Mouse (Mus musculus): Measurements from ENCODE around the gene Pfdn6.
A peak's percentile ranks its signal among the peaks of the same experiment; 100 is the strongest.
"Not testable (repeated sequence)": the region's sequence is repeated elsewhere in the genome, so short reads cannot be mapped to it uniquely, and the experiment has no call there.

Gene Pfdn6

DNA sequence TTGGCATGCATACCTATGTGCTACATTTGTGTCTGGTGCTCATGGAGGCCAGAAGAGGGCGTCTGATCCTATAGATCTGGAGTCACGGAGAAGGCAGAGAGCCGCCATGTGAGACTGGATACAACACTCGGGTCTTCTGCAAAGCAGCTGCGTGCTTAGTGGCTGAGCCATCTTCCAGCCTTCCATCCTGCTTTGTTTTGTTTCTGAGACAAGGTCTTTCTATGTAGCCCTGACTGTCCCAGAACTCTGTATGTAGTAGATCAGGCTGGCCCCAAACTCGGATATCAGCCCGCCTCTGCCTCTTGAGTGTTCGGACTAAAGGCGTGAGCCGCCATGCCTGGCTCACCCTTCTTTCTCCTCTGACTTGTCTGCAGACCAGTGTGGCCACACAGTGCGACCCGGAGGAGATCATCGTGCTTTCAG is 25.2 kb downstream of the Pfdn6 start:
- no peak for DNase-seq

DNA sequence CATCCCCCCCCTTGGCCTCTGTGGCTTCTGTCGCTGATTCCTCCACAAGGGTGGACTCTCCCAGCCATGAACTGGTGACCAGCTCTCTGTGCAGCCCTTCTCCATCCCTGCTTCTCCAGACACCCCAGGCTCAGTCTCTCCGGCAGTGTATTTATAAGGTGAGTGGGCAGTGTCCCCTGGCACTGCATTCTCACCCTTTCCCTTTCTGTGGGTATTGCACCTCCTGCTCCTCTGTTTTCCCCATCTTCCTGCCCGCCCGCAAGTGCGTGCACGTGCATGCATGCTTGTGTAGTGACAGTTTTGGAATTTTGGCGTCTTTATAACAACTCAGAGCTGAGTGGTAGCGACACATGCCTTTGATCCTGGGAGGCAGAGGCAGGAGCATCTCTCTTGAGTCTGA is 26.2 kb downstream of the Pfdn6 start:
- DNase-seq = no peak

DNA sequence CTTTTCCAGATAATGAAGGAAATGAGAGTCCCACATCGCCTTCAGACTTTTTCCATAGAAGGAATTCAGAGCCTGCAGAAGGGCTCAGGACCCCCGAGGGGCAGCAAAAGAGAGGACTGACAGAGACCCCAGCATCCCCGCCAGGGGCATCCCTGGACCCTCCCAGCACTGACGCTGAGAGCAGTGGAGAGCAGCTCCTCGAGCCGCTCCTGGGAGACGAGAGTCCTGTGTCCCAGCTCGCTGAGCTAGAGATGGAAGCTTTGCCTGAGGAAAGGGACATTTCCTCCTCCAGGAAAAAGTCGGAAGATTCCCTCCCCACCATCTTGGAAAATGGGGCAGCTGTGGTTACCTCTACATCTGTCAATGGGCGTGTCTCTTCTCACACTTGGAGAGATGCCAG is 26.9 kb downstream of the Pfdn6 start:
- DNase-seq = no peak

DNA sequence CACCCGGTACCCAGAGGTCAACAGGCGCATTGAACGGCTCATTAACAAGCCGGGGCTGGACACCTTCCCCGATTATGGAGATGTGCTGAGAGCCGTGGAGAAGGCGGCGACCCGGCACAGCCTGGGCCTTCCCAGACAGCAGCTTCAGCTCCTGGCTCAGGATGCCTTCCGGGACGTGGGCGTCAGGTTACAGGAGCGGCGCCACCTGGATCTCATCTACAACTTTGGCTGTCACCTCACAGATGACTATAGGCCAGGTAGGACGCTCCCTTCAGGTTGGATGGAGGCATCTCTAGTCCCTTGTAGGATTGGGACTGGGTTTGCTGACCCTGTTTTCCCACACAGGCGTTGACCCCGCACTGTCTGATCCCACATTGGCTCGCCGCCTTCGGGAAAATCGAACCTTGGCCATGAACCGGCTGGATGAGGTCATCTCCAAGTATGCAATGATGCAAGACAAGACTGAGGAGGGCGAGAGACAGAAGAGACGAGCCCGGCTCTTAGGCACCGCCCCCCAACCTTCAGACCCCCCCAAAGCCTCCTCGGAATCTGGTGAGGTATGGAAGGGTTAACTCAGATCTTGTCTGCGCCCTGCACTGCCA is 28.2 kb downstream of the Pfdn6 start:
- no peak for DNase-seq

DNA sequence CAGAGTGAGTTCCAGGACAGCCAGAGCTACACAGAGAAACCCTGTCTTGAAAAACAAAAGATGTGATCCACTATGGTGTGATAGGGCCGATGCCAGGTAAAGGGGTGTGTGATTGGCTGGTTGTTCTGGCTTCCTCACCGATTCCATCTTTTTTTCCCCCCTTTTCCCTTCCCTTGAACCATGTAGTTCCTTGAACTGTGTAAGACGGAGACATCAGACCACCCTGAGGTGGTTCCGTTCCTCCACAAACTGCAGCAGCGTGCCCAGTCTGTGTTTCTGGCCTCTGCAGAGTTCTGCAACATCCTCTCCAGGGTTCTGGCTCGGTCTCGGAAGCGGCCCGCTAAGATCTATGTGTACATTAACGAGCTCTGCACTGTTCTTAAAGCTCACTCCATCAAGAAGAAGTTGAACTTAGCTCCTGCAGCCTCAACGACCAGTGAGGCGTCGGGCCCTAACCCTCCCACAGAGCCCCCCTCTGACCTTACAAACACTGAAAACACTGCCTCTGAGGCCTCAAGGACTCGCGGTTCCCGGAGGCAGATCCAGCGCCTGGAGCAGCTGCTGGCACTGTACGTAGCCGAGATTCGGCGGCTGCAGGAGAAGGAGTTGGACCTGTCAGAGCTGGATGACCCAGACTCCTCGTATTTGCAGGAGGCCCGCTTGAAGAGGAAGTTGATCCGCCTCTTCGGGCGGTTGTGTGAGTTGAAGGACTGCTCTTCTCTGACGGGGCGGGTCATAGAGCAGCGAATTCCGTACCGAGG is 28.9 kb downstream of the Pfdn6 start:
- DNase-seq = no peak

DNA sequence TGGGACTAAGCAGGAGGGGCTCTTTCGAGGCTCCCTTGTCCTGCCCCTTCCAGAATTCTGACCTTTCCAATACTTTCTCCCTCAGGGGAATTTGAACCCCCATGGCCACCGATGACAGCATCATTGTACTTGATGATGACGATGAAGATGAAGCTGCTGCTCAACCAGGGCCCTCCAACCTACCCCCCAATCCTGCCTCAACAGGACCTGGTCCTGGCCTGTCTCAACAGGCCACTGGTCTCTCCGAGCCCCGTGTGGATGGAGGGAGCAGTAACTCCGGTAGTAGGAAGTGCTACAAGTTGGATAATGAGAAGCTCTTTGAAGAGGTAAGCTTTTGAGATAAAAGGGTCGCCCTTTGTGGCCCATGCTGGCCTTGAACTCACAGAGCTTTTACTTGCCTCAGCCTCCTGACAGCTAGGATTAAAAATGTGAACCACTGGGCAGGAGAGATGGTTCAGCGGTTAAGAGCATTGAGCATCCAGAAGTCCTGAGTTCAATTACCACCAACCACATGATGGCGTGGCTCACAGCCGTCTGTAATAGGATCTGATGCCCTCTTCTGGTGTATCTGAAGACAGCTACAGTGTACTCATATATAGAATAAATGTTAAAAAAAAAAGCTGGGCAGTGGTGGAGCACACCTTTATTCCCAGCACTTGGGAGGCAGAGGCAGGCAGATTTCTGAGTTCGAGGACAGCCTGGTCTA is 29.6 kb downstream of the Pfdn6 start:
- DNase-seq = no peak

DNA sequence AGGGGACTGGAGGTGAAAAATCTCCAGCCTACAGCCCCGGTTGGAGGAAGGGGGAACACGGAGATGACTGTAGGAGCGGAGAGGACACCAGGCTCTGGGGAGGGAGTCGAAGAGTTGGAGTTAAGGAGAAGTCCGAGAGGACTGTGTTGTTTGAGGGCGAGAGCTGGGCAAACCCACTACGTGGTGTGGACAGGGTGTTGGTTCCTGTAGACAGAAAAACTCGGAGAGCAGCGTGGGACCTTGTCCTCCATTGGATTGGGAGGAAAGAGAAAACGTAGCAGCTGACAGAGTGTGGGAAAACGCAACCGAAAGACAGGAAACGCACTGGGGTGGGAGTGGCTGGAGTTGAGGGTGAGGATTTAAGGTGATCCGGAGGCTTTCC is 30.3 kb downstream of the Pfdn6 start:
- no peak for DNase-seq

DNA sequence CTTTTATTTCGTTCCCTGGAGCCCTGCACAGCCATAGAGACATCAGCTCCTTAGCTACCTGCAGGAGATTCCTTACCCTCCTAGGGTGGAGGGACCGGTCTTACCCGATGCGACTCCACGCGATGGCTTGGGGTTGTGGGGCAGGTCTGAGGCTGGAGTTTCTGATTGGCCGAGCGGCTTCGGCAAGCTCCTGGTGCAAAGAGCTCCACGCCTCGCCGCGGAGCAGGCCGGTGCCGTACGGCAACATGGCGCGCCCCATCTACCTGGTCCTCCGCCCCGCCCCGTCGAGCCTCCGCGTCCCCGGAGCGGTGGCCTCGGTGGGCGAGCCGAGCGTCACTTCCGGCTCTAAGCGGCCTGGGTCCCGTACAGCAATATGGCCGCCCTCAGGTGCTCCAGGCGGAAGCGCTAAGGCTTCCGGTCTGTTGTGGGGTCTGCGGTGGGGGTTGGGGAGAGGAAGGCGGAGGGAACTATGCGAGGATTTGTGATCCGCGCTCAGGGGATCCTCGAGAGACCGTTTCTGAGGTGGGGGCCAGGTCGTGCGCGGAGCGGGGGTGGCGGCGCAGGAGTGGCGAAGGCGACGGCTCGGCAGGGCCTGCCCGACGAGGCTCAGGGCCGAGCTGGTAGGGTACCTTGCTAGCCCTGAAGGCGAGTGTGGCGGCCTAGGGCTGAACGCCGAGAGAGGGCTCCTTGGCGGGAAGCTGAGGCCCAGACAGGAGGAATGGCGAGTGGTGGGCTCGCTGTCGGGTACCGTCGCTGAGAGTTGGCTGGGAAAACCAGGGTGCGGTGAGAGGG is 30.9 kb downstream of the Pfdn6 start, which contains the start of gene Daxx:
Daxx (plus strand) TSS at position 338 of the 792 bp plus-strand sequence.
- peak; percentile 98 to 99 for DNase-seq

DNA sequence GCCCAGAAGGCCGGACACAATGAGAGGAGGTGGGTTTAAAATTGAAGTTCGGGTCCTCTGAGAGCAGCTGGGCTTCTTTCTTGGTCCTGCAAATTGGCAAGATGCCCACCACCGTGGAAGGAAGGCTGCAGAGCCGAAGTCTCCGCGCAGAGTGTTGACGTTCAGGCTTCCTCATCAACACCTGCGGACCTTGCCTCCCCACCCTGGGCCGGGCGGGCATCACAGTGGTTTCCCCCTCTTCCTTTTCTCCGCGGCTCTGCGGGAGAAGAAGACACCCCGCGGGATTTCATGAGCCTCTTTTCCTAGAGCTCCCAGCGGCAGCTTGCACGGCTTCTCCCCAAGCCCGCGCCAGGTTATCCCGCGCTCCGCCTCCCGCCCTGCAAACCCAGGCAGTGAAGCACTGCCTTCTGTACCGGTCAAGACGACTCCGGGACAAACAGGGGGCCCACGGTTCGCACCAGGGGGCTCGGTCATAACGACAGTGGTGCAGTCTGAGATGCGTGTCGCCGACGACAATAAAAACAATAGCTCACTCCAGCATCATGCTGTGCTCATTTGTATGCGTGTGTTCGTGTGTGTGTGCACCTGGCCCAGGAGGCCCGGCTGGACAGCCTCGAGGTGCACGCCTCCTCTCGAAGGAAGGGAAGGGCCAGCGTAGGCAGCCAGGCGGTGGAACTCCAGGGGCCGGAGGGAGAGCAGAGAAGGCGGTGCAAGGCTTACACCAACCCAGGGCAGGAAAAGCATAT is 31.6 kb downstream of the Pfdn6 start:
- peak; percentile 63 to 64 for DNase-seq

DNA sequence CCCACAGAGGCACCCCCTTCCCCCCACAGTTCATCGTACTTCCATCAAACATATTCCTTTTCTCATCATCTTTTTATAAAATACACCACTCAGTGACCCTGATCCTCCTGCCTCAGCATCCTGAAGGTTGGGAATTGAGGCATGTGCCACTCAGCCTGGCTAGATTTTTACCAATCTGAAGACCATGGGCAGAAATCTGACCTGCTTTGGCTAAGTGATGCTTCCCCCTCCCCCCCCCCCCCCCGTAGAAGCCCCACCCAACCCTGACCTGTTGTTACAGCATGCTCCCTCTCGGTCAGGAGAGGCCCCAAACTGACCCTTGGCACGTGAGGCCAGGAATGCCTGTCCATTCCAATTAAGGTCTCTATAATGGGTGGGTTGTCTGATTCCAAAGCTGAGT is 35.3 kb downstream of the Pfdn6 start, which contains the start of gene Platr17:
Platr17 (plus strand) TSS at position 301 of the 400 bp plus-strand sequence.
- DNase-seq = not testable (repeated sequence)

DNA sequence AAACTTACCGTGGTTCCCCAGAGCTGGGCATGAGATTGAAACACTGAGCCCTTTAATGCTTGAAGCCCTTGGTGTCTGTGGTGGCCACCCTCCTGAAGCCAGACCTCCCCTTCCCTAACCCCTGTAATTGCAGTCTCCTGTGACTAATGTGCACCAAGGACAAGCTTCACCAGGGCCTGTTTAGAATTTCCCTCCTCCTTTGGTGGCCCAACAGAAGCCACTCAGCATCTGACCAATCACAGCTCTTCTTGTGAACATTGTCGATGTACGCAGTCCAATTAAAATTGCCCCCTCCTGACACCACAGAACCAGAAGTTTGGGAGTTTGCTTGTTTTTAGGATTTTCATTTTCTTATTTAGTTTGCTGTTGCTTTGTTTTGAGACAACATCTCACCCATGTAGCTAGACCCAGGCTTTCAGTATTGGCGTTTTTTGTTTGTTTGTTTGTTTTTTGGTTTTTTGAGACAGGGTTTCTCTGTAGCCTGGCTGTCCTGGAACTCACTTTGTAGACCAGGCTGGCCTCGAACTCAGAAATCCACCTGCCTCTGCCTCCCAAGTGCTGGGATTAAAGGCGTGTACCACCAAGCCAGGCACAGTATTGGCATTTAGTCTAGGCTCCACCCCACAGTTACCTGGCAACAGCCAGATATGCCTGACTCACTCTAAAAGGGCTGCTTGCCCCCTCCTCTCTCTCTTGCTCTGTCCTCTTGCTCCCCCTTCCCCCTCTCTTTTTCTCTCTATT is 36.1 kb downstream of the Pfdn6 start:
- DNase-seq = not testable (repeated sequence)

DNA sequence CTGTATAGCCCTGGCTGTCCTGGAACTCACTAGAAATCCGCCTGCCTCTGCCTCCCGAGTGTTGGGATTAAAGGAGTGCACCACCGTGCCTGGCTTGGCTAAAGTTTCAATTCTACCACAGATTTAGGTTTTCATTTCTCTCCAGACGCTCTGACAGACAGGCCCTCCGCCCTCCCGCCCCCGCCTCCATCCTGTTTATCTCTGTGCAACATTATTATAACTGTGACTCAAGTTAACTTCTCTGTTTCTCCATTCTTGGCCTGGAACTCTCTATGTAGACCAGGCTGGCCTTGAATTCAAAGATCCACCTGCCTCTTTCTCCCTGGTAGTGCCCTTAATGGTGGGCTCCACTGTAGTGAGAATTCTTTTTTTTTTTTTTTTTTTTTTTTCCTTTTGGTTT is 37.7 kb downstream of the Pfdn6 start:
- DNase-seq = no peak

DNA sequence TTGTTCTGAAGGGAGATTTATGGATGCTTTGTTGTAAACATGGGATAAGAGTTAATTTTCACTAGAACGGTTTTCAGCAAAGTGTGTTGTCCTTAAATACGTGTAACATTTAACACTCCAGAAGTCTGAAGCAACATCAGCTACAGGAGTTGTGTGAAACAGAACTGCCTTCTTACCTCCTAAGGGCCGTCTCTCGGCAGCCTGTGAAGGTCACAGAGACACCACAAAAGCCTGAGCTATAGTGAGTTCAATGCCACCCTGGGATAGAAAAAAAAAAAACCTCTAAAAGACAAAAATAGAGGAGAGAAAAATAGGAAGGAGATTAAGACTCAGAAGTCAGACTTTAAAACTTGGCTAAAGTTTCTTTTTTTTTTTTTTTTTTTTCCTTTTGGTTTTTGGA is 38.1 kb downstream of the Pfdn6 start:
- no peak for DNase-seq

DNA sequence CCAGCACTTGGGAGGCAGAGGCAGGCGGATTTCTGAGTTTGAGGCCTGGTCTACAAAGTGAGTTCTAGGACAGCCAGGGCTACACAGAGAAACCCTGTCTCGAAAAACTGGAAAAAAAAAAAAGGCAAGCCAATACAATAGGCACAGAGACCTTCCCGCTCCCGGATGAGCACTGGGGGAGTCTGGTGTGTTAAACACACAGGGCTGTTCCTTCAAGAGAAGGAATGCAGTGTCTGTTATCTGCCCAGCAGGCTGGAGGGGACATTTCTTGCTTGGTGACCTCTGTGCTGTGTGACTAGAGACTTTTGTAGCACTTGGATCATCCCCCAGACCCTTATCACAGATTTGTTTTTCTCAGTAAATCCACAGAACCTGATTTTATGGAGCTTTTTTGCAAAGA is 38.5 kb downstream of the Pfdn6 start:
- DNase-seq = no peak

DNA sequence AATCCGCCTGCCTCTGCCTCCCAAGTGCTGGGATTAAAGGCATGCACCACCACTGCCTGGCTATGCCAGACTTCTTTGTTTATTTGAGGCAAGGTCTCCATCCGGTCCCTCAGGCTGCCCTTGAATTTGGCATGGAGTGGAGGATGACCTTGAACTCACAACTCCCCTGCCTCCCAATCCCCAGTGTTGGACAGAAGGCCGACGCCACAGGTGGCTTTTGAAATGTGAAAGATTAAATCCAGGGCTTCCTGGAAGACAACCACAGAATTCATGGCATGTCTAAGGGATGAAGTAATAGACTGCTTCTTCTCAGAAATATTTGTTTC is 39.2 kb downstream of the Pfdn6 start:
- no peak for DNase-seq

DNA sequence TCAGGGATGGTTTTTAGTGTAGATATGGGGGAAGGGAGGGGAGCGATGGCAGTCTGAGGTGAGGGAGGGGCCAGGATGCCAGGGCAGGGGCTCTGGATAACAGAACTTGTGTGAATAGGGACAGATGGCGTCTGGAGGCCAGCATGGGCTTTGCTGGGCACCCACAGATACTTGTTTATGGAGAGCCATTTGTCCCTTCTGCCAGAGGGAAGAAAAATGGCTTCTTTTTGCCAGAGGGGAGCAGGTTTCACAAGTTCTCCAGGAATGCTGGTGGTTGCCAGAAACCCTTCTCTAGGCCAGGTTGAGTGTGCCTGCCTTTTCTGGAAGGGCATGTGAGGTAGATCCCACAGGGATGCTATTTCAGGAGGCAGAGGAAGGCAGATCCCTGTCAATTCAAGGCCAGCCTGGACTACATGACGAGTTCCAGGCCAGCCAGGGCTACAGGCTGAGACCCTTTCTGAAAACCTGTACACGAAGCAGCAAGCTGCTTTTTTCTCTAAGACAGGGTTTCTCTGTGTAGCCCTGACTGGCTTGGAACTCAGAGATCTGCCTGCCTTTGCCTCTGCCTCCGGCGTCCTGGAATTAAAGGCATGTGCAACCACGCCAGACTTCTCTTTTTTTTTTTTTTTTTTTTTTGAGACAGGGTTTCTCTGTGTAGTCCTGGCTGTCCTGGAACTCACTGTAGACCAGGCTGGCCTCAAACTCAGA is 39.7 kb downstream of the Pfdn6 start:
- DNase-seq = no peak

DNA sequence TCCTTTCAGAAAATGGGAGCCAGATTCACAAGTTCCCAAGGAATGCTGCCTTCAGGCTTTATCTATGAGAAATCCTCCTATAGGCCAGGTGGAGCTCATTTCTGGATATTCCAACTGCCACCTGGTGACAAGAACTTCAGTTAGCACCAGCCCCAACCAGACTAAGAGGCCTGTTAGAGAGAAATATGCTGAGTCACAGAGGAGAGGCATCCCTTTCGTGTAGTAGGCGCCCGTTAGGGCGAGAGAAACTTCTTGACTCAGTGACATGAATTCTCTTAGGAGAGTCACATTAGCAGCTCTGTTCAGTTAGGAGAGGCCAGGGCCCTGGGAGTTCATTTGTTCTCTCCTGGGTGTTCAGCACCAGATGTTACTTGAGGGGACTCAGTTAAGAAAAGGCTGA is 40.5 kb downstream of the Pfdn6 start:
- DNase-seq = no peak

DNA sequence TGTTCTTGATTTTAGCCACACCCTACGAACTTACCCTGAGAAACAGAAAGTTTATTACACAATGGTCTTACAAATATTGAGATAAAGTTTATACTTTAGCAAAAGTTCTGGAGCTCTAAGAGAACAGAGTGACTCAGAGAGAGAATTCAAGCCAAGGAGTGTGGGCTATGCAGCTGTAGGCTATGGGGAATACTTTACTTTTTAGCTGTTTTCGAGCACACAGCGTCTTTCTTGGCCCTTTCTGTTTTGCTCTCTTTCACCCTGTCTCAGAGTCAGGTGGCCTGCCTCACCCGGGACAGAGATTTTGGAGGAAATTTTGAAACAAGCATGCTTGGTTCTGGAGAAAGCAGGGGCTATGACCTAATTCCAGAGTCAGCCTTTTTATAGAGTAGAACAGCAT is 42.0 kb downstream of the Pfdn6 start:
- DNase-seq = not testable (repeated sequence)

DNA sequence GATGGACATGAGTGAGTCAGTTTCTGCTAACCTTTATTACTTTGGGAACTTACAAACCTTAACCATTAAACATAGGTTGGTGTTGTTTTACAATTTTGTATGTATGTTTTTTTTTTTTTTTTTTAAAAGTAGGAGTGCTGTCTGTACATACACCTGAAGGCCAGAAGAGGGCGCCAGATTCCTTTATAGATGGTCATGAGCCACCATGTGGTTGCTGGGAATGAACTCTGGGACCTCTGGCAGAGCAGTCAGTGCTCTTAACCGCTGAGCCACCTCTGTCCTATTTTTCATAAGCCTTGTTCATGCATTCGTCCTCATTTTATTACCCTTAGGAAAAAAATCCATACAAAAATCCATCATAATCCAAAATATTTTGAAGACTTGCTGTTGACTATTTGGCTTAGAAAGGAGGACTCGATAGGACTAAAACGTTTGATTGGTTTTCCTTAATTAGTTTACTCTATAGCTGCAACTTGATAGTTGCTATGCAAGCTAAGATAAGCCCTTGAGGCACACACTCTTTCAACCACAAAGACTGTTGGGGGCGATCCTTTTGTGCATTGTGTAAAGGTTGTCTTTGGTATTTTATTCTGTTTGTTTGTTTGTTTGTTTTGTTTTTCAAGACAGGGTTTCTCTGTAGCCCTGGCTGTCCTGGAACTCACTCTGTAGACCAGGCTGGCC is 42.9 kb downstream of the Pfdn6 start:
- peak in 1 of 2 experiments; percentile 25 for DNase-seq

DNA sequence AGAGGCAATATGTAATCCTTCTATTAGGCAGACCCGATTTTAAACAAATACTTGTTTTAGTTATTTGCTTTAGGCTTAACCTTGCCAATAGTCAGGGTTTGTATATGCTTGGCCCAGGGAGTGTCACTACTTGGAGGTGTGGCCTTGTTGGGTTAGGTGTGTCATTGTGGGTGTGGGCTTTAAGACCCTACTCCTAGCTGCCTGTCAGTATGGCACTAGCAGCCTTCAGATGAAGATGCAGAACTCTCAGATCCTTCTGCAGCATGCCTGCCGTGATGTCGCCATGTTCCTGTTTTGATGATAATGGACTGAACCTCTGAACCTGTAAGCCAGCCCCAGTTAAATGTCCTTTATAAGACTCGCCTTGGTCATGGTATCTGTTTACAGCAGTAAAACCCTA is 47.1 kb downstream of the Pfdn6 start:
- DNase-seq = not testable (repeated sequence)

Data from cerebellum, postnatal 36 days (tissue).